Mouse (Mus musculus) stomach, postnatal 0 days (tissue): ENCODE data around the gene Padi6. TPM values are rescaled to one million over a fixed set of nuclear protein-coding genes. Genes with fewer than 3 reads are reported as not detected.

Source experiments
- ATAC-seq: fragments of 200-750 bp; cut with Nextera tagmentation; 2 replicates; pipeline ENCODE4 v1.8.0; 2017; ENCODE audit not compliant: low FRiP score, low TSS enrichment
- DNase-seq: peaks from one replicate; pipeline ENCODE4 v3.0.0-alpha.2; 2016; ENCODE audit warnings: low spot score
- H3K27ac ChIP-seq: fragments of 300-500 bp; sonication (generic); replicated peaks from 2 replicates; pipeline ENCODE4 v1.5.1; 2014; ENCODE audit warnings: mild to moderate bottlenecking, control low read depth
- H3K27me3 ChIP-seq: fragments of 300-500 bp; sonication (generic); 2 replicates; pipeline ENCODE4 v1.6.1; 2014; ENCODE audit warnings: low read length; ENCODE audit not compliant: control insufficient read depth, insufficient read depth
- H3K36me3 ChIP-seq: fragments of 300-500 bp; sonication (generic); 2 replicates; pipeline ENCODE4 v1.6.1; 2014; ENCODE audit warnings: low read length, mixed read lengths; ENCODE audit not compliant: control insufficient read depth, insufficient read depth
- H3K4me1 ChIP-seq: fragments of 300-500 bp; sonication (generic); replicated peaks from 2 replicates; pipeline ENCODE4 v1.6.1; 2014; ENCODE audit warnings: antibody characterized with exemption; ENCODE audit not compliant: control insufficient read depth, insufficient read depth
- H3K4me2 ChIP-seq: fragments of 300-500 bp; sonication (generic); replicated peaks from 2 replicates; pipeline ENCODE4 v1.6.1; 2014; ENCODE audit warnings: low read depth, mild to moderate bottlenecking, control low read depth, moderate library complexity
- H3K4me3 ChIP-seq: fragments of 300-500 bp; sonication (generic); 2 replicates; pipeline ENCODE4 v1.5.1; 2014; ENCODE audit warnings: low read depth, low read length, control low read depth
- H3K9ac ChIP-seq: fragments of 300-500 bp; sonication (generic); 2 replicates; pipeline ENCODE4 v1.6.1; 2014; ENCODE audit warnings: mild to moderate bottlenecking, low read length, control low read depth, mixed read lengths
- H3K9me3 ChIP-seq: fragments of 300-500 bp; sonication (generic); 2 replicates; pipeline ENCODE4 v1.6.1; 2016; ENCODE audit warnings: low read length; ENCODE audit not compliant: control insufficient read depth
- CTCF ChIP-seq: IDR thresholded peaks from 2 replicates; pipeline ENCODE4 v1.5.1; 2016; ENCODE audit warnings: antibody characterized with exemption, low read depth, mild to moderate bottlenecking, moderate library complexity
- EP300 ChIP-seq: optimal IDR thresholded peaks from 2 replicates; pipeline ENCODE3; 2016; ENCODE audit warnings: antibody characterized with exemption
- WGBS: fragments of 180-500 bp; shearing (Covaris S2); extraction: QIAGEN DNeasy Blood & Tissue Kit; methylation state at CpG from one replicate; pipeline ENCODE4 v1.1.7; 2014; 5-methylcytosine and 5-hydroxymethylcytosine counted together
- microRNA-seq: library from miRNA; unstranded; fragments of <30 nt; microRNA quantifications from one replicate; pipeline ENCODE4, GENCODE M21; 2016
- polyA plus RNA-seq: library from polyadenylated mRNA; unstranded; fragments of >200 nt; fragmentation: Nextera tagmentation; extraction: Ambion mirVana; gene quantifications from 2 replicates; pipeline ENCODE4 v1.2.1, GENCODE M21; 2015

Padi6 gene
- polyA plus RNA-seq, 1 experiment from 2014 or later = not detected

DNA sequence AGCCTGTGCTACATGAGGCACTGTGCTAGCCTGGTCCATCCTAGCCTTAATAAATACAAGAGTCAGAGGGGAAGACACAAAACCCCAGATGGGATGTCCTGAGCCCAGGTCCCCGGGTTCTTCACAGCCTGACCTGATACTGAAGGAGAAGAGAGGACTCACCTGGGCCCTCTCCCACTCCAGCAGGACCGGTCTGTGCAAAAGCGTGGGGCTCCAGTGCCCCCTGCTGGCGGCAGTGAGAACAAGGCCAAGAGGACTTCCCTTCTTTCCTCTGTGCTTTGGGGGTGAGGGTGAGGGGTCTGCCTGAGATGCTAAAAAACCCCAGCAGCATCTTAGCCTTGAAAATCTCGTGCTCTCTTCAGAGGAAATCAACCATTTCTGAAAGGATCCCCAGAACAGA, 63.4 kb downstream of the Padi6 start:
- no peaks in the 10 kb centered on the region for H3K36me3 ChIP-seq
- peak; percentile 82 for TF ChIP-seq CTCF
- no peak for TF ChIP-seq EP300
- no peaks in the 10 kb centered on the region for H3K9me3 ChIP-seq
- peak; percentile 69 for DNase-seq
- no peak overlapping the region for H3K4me3 ChIP-seq
- H3K9ac ChIP-seq = no peak overlapping the region
- H3K27ac ChIP-seq = no peak overlapping the region
- WGBS = 13% methylated on average over 5 of the region's 5 CpGs
- H3K27me3 ChIP-seq = no peaks in the 10 kb centered on the region
- ATAC-seq = 0 out of 2 replicates have a peak, but pooled peaks have one; percentile 17
- H3K4me2 ChIP-seq = no peak overlapping the region
- H3K4me1 ChIP-seq = no peaks in the 10 kb centered on the region

Small RNAs within 50 kb of the gene (microRNA-seq; reads per million reads assigned to microRNA genes)
- gene Gm23045 = not detected
- gene Gm25951 = not detected

Other genes starting within 250 kb of the Padi6 start
- 11.3 and 12.7 TPM in 2 replicates for gene Arhgef10l, start 76.6 kb downstream of the Padi6 start, polyA plus RNA-seq
- 18.9 and 20.4 TPM in 2 replicates for gene Rcc2, start 42.1 kb downstream of the Padi6 start, polyA plus RNA-seq
- gene Padi4, start 31.6 kb upstream of the Padi6 start, polyA plus RNA-seq = 0.23 and 0.27 TPM in 2 replicates
- gene Padi3, start 68.0 kb upstream of the Padi6 start, polyA plus RNA-seq = 0.02 TPM in 1 of 2 replicates, not detected in the other
- gene Padi1, start 103.1 kb upstream of the Padi6 start, polyA plus RNA-seq = 1.3 and 2.1 TPM in 2 replicates
- gene Padi2, start 163.7 kb upstream of the Padi6 start, polyA plus RNA-seq = 0.64 and 0.69 TPM in 2 replicates
- gene Sdhb, start 218.6 kb upstream of the Padi6 start, polyA plus RNA-seq = 374 and 382 TPM in 2 replicates
- 14.4 and 15.9 TPM in 2 replicates for gene Atp13a2, start 244.2 kb upstream of the Padi6 start, polyA plus RNA-seq